Mouse (Mus musculus): ENCODE data around the gene Ercc6.

DNA sequence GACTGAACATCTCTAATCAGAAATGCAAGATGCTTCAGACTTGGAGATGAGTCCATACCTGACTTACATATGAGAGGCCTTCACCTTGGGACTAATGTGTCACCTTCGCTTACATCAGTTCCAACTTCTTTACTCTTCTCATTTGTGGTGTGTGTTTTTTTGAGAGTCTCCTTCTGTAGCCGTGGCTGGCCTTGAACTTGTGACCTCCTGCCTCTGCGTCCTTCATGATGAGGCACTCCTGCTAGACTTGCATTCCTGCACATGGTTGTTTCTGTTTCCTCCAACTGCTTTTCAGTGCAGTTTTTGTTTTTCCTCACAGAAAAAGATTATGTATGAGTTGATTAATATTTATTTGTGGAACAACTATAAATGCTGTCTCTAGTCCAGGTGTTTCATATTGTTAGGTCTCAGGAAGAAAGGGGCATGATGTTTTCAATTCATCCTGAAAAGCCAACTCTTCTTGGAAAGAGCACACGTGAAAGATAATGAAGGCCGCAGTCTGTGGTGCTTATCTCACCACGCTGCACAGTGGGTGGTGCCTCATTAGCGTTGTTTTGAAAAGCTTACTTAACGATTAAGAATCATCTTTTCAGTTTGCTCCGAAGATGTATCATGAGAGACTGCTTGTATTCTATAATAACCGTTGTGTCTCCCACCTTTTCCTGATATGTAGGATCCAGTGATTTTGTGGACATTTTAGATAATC is 40.0 kb downstream of the Ercc6 start:
- TF ChIP-seq POLR2AphosphoS5 (IDR thresholded peaks at IDR 0.05; ENCODE audit: insufficient replicate concordance, low read depth, low read length) (no peak), CTCF (IDR thresholded peaks at IDR 0.05; ENCODE audit: low read depth, low read length) (no peak), TAL1 (conservative IDR thresholded peaks at IDR 0.05; ENCODE audit: low read depth, low read length) (no peak)

All from G1E (cell line).